Mouse (Mus musculus): Measurements from ENCODE around the gene Asic3. TPM values are rescaled to one million over a fixed set of nuclear protein-coding genes. Genes with fewer than 3 reads are reported as not detected.
A peak's percentile ranks its signal among the peaks of the same experiment; 100 is the strongest.

The Asic3 gene
- total and polyA plus RNA-seq, 3 experiments = 0.25 to 1.1 TPM; not detected in 1

- H3K4me1 ChIP-seq (ENCODE audit: control insufficient read depth in 1 of 2, insufficient read depth in 2 of 2) = peaks cover 21 to 38% of the 10 kb centered on the region in 2 experiments
- no peaks in the 10 kb centered on the region for H3K9me3 ChIP-seq (replicated peaks; ENCODE audit: low read length)
- peaks cover 3 to 36% of the 10 kb centered on the region in 2 experiments for H3K36me3 ChIP-seq (replicated peaks in 1 of 2; ENCODE audit: control insufficient read depth in 1 of 2, insufficient read depth in 1 of 2, low read length in 1 of 2)
- H3K27ac ChIP-seq (ENCODE audit: insufficient read depth, low read depth) = no peak overlapping the region
- dilution Hi-C loops (cut with MboI; ENCODE audit: extremely low pct_ligation_motif_present, extremely low pct_unique_long_range_greater_than_20kb, low sequenced_read_pairs) (no loop called here), in situ Hi-C loops (cut with MboI; ENCODE audit: low pct_ligation_motif_present, low pct_unique_long_range_greater_than_20kb, low sequenced_read_pairs) (no loop called here)
- peak overlapping the region; percentile 95 for H3K4me2 ChIP-seq (ENCODE audit: insufficient read depth, low read depth, poor library complexity, severe bottlenecking)
- peaks cover 37% of the 10 kb centered on the region for H3K79me2 ChIP-seq (replicated peaks; ENCODE audit: control insufficient read depth, extremely low read depth, insufficient read depth, poor library complexity, severe bottlenecking)
- no peak for TF ChIP-seq USF2 (conservative IDR thresholded peaks at IDR 0.05; ENCODE audit: low read depth, low read length)
- no peak for TF ChIP-seq TBP (conservative IDR thresholded peaks at IDR 0.05; ENCODE audit: low read depth, low read length)
- TF ChIP-seq ETS1 (conservative IDR thresholded peaks at IDR 0.05; ENCODE audit: low read depth, low read length) = no peak
- TF ChIP-seq E2F4 (IDR thresholded peaks at IDR 0.05; ENCODE audit: insufficient replicate concordance, low read depth, low read length) = no peak
- TF ChIP-seq NRF1 (IDR thresholded peaks at IDR 0.05; ENCODE audit: low read depth, low read length) = no peak
- no peak for TF ChIP-seq POLR2A (IDR thresholded peaks at IDR 0.05; ENCODE audit: low read depth, low read length)
- TF ChIP-seq ELF1 (IDR thresholded peaks at IDR 0.05; ENCODE audit: low read depth, low read length) = no peak
- TF ChIP-seq NELFE (IDR thresholded peaks at IDR 0.05; ENCODE audit: low read depth, low read length) = no peak
- TF ChIP-seq RAD21 (IDR thresholded peaks at IDR 0.05; ENCODE audit: low read depth, low read length) = no peak
- TF ChIP-seq EP300 (IDR thresholded peaks at IDR 0.05; ENCODE audit: low read length) = no peak
- TF ChIP-seq CTCF (conservative IDR thresholded peaks at IDR 0.05 in 1 of 2, IDR thresholded peaks at IDR 0.05 in 1 of 2; ENCODE audit: low read depth in 2 of 2, low read length in 2 of 2) = no peak
- TF ChIP-seq JUN (IDR thresholded peaks at IDR 0.05; ENCODE audit: insufficient read depth, low read depth, low read length) = no peak
- TF ChIP-seq ZC3H11A (IDR thresholded peaks at IDR 0.05; ENCODE audit: low read depth, low read length) = no peak
- TF ChIP-seq ZKSCAN1 (IDR thresholded peaks at IDR 0.05; ENCODE audit: borderline replicate concordance, low read depth, low read length) = no peak
- TF ChIP-seq MAX (IDR thresholded peaks at IDR 0.05; ENCODE audit: low read length) = no peak
- H3K4me3 ChIP-seq (replicated peaks in 1 of 3; ENCODE audit: low read depth in 2 of 3, low read length in 2 of 3, poor library complexity in 1 of 3) = peak overlapping the region; percentile 81 to 90 (median 84)
- DNase-seq (ENCODE audit: extremely low read depth) = no peak
- peaks cover 25% of the 10 kb centered on the region for H3K27me3 ChIP-seq (replicated peaks)
- H3K9ac ChIP-seq (ENCODE audit: insufficient read depth, low read depth) = peak overlapping the region; percentile 91
Observed at GRCm38 (mm10) chr5:24453283-24453984, 40.2 kb downstream of the Asic3 start.

DNA sequence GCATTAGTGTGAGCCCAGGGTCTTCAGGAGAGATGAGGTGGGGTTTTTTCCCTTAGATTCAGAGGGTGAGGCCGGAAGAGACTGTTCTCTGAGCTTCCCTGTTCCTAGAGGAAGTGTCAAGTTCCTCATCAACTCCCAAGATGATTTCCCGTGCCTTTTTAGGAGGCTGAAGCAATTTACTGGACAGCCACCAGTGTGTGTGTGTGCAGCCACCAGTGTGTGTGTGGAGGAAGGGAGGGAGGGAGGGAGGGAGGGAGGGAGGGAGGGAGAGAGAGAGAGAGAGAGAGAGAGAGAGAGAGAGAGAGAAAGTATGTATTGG lies 40.8 kb downstream of the Asic3 start:
- H3K27ac ChIP-seq (ENCODE audit: insufficient read depth, low read depth) = no peak overlapping the region
- H3K9ac ChIP-seq (ENCODE audit: insufficient read depth, low read depth) = no peak overlapping the region; the same call in 1 of the 2 replicates

More for the DNA sequence above, 40.8 kb downstream of the Asic3 start:
- Histone ChIP-seq H3K79me2 (replicated peaks; ENCODE audit: control insufficient read depth, extremely low read depth, insufficient read depth, poor library complexity, severe bottlenecking) (peaks cover 37% of the 10 kb centered on the region), H3K9me3 (replicated peaks; ENCODE audit: low read length) (no peaks in the 10 kb centered on the region), H3K4me3 (replicated peaks in 1 of 3; ENCODE audit: low read depth in 2 of 3, low read length in 2 of 3, poor library complexity in 1 of 3) (no peak overlapping the region), H3K36me3 (replicated peaks in 1 of 2; ENCODE audit: control insufficient read depth in 1 of 2, insufficient read depth in 1 of 2, low read length in 1 of 2) (peaks cover 3 to 36% of the 10 kb centered on the region in 2 experiments), H3K4me1 (ENCODE audit: control insufficient read depth in 1 of 2, insufficient read depth in 2 of 2) (peaks cover 21 to 38% of the 10 kb centered on the region in 2 experiments), H3K27me3 (replicated peaks) (peaks cover 20% of the 10 kb centered on the region), H3K4me2 (ENCODE audit: insufficient read depth, low read depth, poor library complexity, severe bottlenecking) (peak overlapping the region; percentile 95; the same call in 1 of the 2 replicates)
- TF ChIP-seq ZNF384 (IDR thresholded peaks at IDR 0.05; ENCODE audit: low read depth, low read length) = no peak
- no peak for TF ChIP-seq RAD21 (IDR thresholded peaks at IDR 0.05; ENCODE audit: low read depth, low read length)
- TF ChIP-seq KAT2A (IDR thresholded peaks at IDR 0.05; ENCODE audit: insufficient replicate concordance, low read length) = no peak
- no peak for TF ChIP-seq USF1 (IDR thresholded peaks at IDR 0.05; ENCODE audit: low read depth, low read length)
- no peak for TF ChIP-seq SMC3 (IDR thresholded peaks at IDR 0.05; ENCODE audit: low read depth, low read length)
- no peak for TF ChIP-seq MAFK (IDR thresholded peaks at IDR 0.05; ENCODE audit: insufficient replicate concordance, low read length)
- no peak for TF ChIP-seq ELF1 (IDR thresholded peaks at IDR 0.05; ENCODE audit: low read depth, low read length)
- TF ChIP-seq ZC3H11A (IDR thresholded peaks at IDR 0.05; ENCODE audit: low read depth, low read length) = no peak
- no peak for TF ChIP-seq GABPA (IDR thresholded peaks at IDR 0.05; ENCODE audit: insufficient replicate concordance, low read depth, low read length)
- TF ChIP-seq ZMIZ1 (IDR thresholded peaks at IDR 0.05; ENCODE audit: low read depth, low read length) = no peak
- no peak for TF ChIP-seq NELFE (IDR thresholded peaks at IDR 0.05; ENCODE audit: low read depth, low read length)
- no peak for TF ChIP-seq USF2 (conservative IDR thresholded peaks at IDR 0.05; ENCODE audit: low read depth, low read length)
- TF ChIP-seq MXI1 (IDR thresholded peaks at IDR 0.05; ENCODE audit: low read depth, low read length) = no peak
- no peak for TF ChIP-seq MAZ (IDR thresholded peaks at IDR 0.05; ENCODE audit: low read depth, low read length)
- TF ChIP-seq JUN (IDR thresholded peaks at IDR 0.05; ENCODE audit: insufficient read depth, low read depth, low read length) = no peak
- no peak for TF ChIP-seq EP300 (IDR thresholded peaks at IDR 0.05; ENCODE audit: low read length)
- no peak for TF ChIP-seq CHD2 (IDR thresholded peaks at IDR 0.05; ENCODE audit: low read length)
- no peak for TF ChIP-seq ZKSCAN1 (IDR thresholded peaks at IDR 0.05; ENCODE audit: borderline replicate concordance, low read depth, low read length)
- TF ChIP-seq MYC (IDR thresholded peaks at IDR 0.05; ENCODE audit: low read depth, low read length) = no peak
- TF ChIP-seq MEF2A (IDR thresholded peaks at IDR 0.05; ENCODE audit: borderline replicate concordance, low read depth, low read length) = no peak
- no peak for DNase-seq (ENCODE audit: extremely low read depth)
- dilution Hi-C loops (cut with MboI; ENCODE audit: extremely low pct_ligation_motif_present, extremely low pct_unique_long_range_greater_than_20kb, low sequenced_read_pairs) = no loop called here
- in situ Hi-C loops (cut with MboI; ENCODE audit: low pct_ligation_motif_present, low pct_unique_long_range_greater_than_20kb, low sequenced_read_pairs) = no loop called here

Measured in CH12.LX (cell line).